In the genomic region with DNA sequence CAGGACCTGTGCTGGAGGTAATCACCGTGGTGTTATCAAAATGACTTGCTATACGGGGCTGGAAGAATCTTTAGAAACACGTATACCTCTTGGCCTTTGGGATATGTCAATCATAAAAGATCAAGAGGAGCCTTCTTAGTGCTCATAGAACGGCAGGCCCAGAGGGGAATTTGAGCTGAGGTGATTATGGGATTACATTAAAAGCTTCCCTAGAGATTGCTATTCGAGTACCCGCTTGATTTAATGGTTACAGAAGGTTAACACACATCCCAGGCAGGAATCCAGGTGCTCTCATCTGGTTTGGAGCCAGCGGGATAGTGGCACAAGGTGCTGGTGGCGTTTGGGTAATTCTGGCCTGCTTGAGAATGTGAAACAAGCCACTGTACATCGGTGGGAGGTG, we compare ENCODE assay signal across 9 mouse cellular contexts.
"Had no signal": no experiment of that assay in that cellular context is flagged by ENCODE, and none has a peak within 500 bp of the region (broad histone marks: within the 10 kb centered on the region; RNA-seq: fewer than 3 reads in every experiment).

No protein-coding gene starts in this region.

- H3K4me1 ChIP-seq: liver, embryonic 15.5 days had no signal

- H3K9ac ChIP-seq: liver, embryonic 15.5 days had no signal

- H3K4me3 ChIP-seq: left cerebral cortex, adult 2 months; limb, embryonic 10.5 days; liver, embryonic 15.5 days had no signal

- H3K36me3 ChIP-seq: limb, embryonic 10.5 days; liver, embryonic 15.5 days had no signal

- DNase-seq: lung, adult 2 months; lung, postnatal 36 days; thymus, postnatal 36 days had no signal

- ATAC-seq: intestine, embryonic 16.5 days; lung, postnatal 0 days had no signal

- H3K4me2 ChIP-seq: liver, embryonic 11.5 days; liver, embryonic 15.5 days had no signal

- H3K9me3 ChIP-seq: limb, embryonic 10.5 days; liver, embryonic 15.5 days had no signal

- H3K27me3 ChIP-seq: liver, embryonic 15.5 days had no signal

- H3K27ac ChIP-seq: left cerebral cortex, adult 2 months; limb, embryonic 10.5 days; liver, embryonic 15.5 days had no signal
